In genomic region chr4:149853698-149854284, GRCm38 (mm10) we compare ENCODE assay signal across 8 mouse cellular contexts.
DNase-seq lines count a peak whose midpoint lies in the region; ATAC-seq lines count a peak whose summit lies in the region.

No protein-coding gene starts in this region.

- no peaks in the 10 kb centered on the region for H3K9me3 ChIP-seq in kidney, embryonic 16.5 days (ENCODE audit: low read length)
- no peaks in the 10 kb centered on the region for H3K9me3 ChIP-seq in embryonic facial prominence, embryonic 15.5 days (replicated peaks)
- no peaks in the 10 kb centered on the region for H3K9me3 ChIP-seq in hindbrain, embryonic 16.5 days (ENCODE audit: control insufficient read depth, low read length)
- H3K9me3 ChIP-seq in midbrain, embryonic 16.5 days (replicated peaks; ENCODE audit: control insufficient read depth, low read length, poor library complexity, severe bottlenecking): no peaks in the 10 kb centered on the region

- WGBS in kidney, embryonic 16.5 days: 66% methylated on average over 4 of the region's 4 CpGs
- WGBS in embryonic facial prominence, embryonic 15.5 days: 68% methylated on average over 4 of the region's 4 CpGs
- 73% methylated on average over 4 of the region's 4 CpGs for WGBS in hindbrain, embryonic 16.5 days
- WGBS in midbrain, embryonic 16.5 days: 68% methylated on average over 4 of the region's 4 CpGs

- H3K9ac ChIP-seq in kidney, embryonic 16.5 days (replicated peaks; ENCODE audit: low read length): no peak overlapping the region
- H3K9ac ChIP-seq in embryonic facial prominence, embryonic 15.5 days: no peak overlapping the region
- H3K9ac ChIP-seq in hindbrain, embryonic 16.5 days (ENCODE audit: low read depth, low read length): no peak overlapping the region
- no peak overlapping the region for H3K9ac ChIP-seq in midbrain, embryonic 16.5 days (ENCODE audit: low read depth, low read length)

- H3K36me3 ChIP-seq in kidney, embryonic 16.5 days (ENCODE audit: insufficient read depth, low read length): no peaks in the 10 kb centered on the region
- H3K36me3 ChIP-seq in embryonic facial prominence, embryonic 15.5 days: no peaks in the 10 kb centered on the region
- no peaks in the 10 kb centered on the region for H3K36me3 ChIP-seq in hindbrain, embryonic 16.5 days (ENCODE audit: control insufficient read depth, insufficient read depth, low read length)
- H3K36me3 ChIP-seq in midbrain, embryonic 16.5 days (ENCODE audit: control insufficient read depth, insufficient read depth, low read length): no peaks in the 10 kb centered on the region

- H3K27me3 ChIP-seq in kidney, embryonic 16.5 days (ENCODE audit: insufficient read depth, low read length): no peaks in the 10 kb centered on the region
- H3K27me3 ChIP-seq in embryonic facial prominence, embryonic 15.5 days: no peaks in the 10 kb centered on the region
- H3K27me3 ChIP-seq in hindbrain, embryonic 16.5 days (replicated peaks; ENCODE audit: control insufficient read depth, insufficient read depth, low read length): no peaks in the 10 kb centered on the region
- no peaks in the 10 kb centered on the region for H3K27me3 ChIP-seq in midbrain, embryonic 16.5 days (ENCODE audit: control insufficient read depth, insufficient read depth, low read depth, low read length)

- ATAC-seq in kidney, embryonic 16.5 days (ENCODE audit: low FRiP score, low TSS enrichment): no peak
- no peak for ATAC-seq in embryonic facial prominence, embryonic 15.5 days (ENCODE audit: insufficient number of reproducible peaks, low FRiP score, low TSS enrichment, low read depth)
- ATAC-seq in hindbrain, embryonic 16.5 days: no peak
- no peak for ATAC-seq in midbrain, embryonic 16.5 days

- peak overlapping the region; percentile 50 for H3K4me2 ChIP-seq in kidney, embryonic 16.5 days (replicated peaks; ENCODE audit: low read depth, low read length)
- H3K4me2 ChIP-seq in embryonic facial prominence, embryonic 15.5 days (replicated peaks): peak overlapping the region; percentile 39
- H3K4me2 ChIP-seq in hindbrain, embryonic 16.5 days (ENCODE audit: low read length): peak overlapping the region; percentile 67
- peak overlapping the region; percentile 65 for H3K4me2 ChIP-seq in midbrain, embryonic 16.5 days (ENCODE audit: low read length)

- H3K4me3 ChIP-seq in kidney, embryonic 16.5 days (ENCODE audit: low read length): no peak overlapping the region; the same call in 1 of the 2 replicates
- peak overlapping the region; percentile 9; the same call in 1 of the 2 replicates for H3K4me3 ChIP-seq in embryonic facial prominence, embryonic 15.5 days (replicated peaks)
- H3K4me3 ChIP-seq in hindbrain, embryonic 16.5 days (ENCODE audit: low read length): peak overlapping the region; percentile 38
- H3K4me3 ChIP-seq in midbrain, embryonic 16.5 days (ENCODE audit: low read depth, low read length): peak overlapping the region; percentile 39

- no peak overlapping the region for H3K27ac ChIP-seq in kidney, embryonic 16.5 days (ENCODE audit: low read length)
- H3K27ac ChIP-seq in embryonic facial prominence, embryonic 15.5 days (replicated peaks): no peak overlapping the region
- H3K27ac ChIP-seq in hindbrain, embryonic 16.5 days (ENCODE audit: low read depth, low read length): no peak overlapping the region
- no peak overlapping the region; the same call in 1 of the 2 replicates for H3K27ac ChIP-seq in midbrain, embryonic 16.5 days (ENCODE audit: low read length)

- peaks cover 31% of the 10 kb centered on the region for H3K4me1 ChIP-seq in kidney, embryonic 16.5 days (ENCODE audit: insufficient read depth, low read length)
- H3K4me1 ChIP-seq in embryonic facial prominence, embryonic 15.5 days: peaks cover 29% of the 10 kb centered on the region
- peaks cover 8% of the 10 kb centered on the region for H3K4me1 ChIP-seq in hindbrain, embryonic 16.5 days (ENCODE audit: control insufficient read depth, insufficient read depth, low read depth, low read length)
- peaks cover 20% of the 10 kb centered on the region; the same call in 1 of the 2 replicates for H3K4me1 ChIP-seq in midbrain, embryonic 16.5 days (ENCODE audit: control insufficient read depth, insufficient read depth, low read length)

- DNase-seq in kidney, postnatal 10 days: no peak
- DNase-seq in gastrocnemius, postnatal 10 days: no peak
- DNase-seq in layer of hippocampus, adult 8-10 months (ENCODE audit: low spot score in 2 of 2): no peak
- no peak for DNase-seq in cerebellum, postnatal 4 days (ENCODE audit: low spot score in 2 of 2)
